In genomic region chr9:61914917-61915300, GRCm38 (mm10) we compare ENCODE assay signal across 8 mouse cellular contexts. TPM values are rescaled to one million over a fixed set of nuclear protein-coding genes. Genes with fewer than 3 reads are reported as not detected.
DNase-seq lines count a peak whose midpoint lies in the region; ATAC-seq and TF ChIP-seq lines count a peak whose summit lies in the region.

No protein-coding gene starts in this region.

- 0 out of 2 replicates have a peak, but pooled peaks have one; percentile 12 for ATAC-seq in kidney, embryonic 16.5 days (ENCODE audit: low FRiP score, low TSS enrichment)
- ATAC-seq in intestine, embryonic 15.5 days, result no peak
- ATAC-seq in midbrain, embryonic 16.5 days, result peak; percentile 32

- TF ChIP-seq CTCF in cortical plate, adult 2 months (IDR thresholded peaks at IDR 0.05; ENCODE audit: extremely low read depth, insufficient read depth, low read length), result no peak

- WGBS in kidney, embryonic 16.5 days, result 3% methylated on average over 13 of the region's 13 CpGs
- WGBS in intestine, embryonic 15.5 days, result 1% methylated on average over 13 of the region's 13 CpGs
- 4% methylated on average over 13 of the region's 13 CpGs for WGBS in midbrain, embryonic 16.5 days

- H3K4me3 ChIP-seq in kidney, embryonic 16.5 days (ENCODE audit: low read length), result peak overlapping the region; percentile 93
- H3K4me3 ChIP-seq in cortical plate, adult 2 months (ENCODE audit: insufficient read depth, low read length), result peak overlapping the region; percentile 50
- H3K4me3 ChIP-seq in intestine, embryonic 15.5 days (replicated peaks), result peak overlapping the region; percentile 83
- peak overlapping the region; percentile 87 for H3K4me3 ChIP-seq in midbrain, embryonic 16.5 days (ENCODE audit: low read depth, low read length)

- DNase-seq in kidney, adult 8-10 months, result no peak
- no peak for DNase-seq in cerebellum, postnatal 14 days
- no peak for DNase-seq in layer of hippocampus, postnatal 36 days
- DNase-seq in kidney, postnatal 4 days, result no peak

- H3K36me3 ChIP-seq in kidney, embryonic 16.5 days (ENCODE audit: insufficient read depth, low read length), result peaks cover 50% of the 10 kb centered on the region
- peaks cover 20% of the 10 kb centered on the region; the same call in 1 of the 2 replicates for H3K36me3 ChIP-seq in intestine, embryonic 15.5 days
- H3K36me3 ChIP-seq in midbrain, embryonic 16.5 days (ENCODE audit: control insufficient read depth, insufficient read depth, low read length), result peaks cover 11% of the 10 kb centered on the region

- no peaks in the 10 kb centered on the region for H3K9me3 ChIP-seq in kidney, embryonic 16.5 days (ENCODE audit: low read length)
- H3K9me3 ChIP-seq in intestine, embryonic 15.5 days, result no peaks in the 10 kb centered on the region
- H3K9me3 ChIP-seq in midbrain, embryonic 16.5 days (replicated peaks; ENCODE audit: control insufficient read depth, low read length, poor library complexity, severe bottlenecking), result no peaks in the 10 kb centered on the region

- H3K4me1 ChIP-seq in kidney, embryonic 16.5 days (ENCODE audit: insufficient read depth, low read length), result peaks cover 22% of the 10 kb centered on the region
- no peaks in the 10 kb centered on the region; the same call in 1 of the 2 replicates for H3K4me1 ChIP-seq in cortical plate, adult 2 months (ENCODE audit: control insufficient read depth, insufficient read depth, low read length)
- H3K4me1 ChIP-seq in intestine, embryonic 15.5 days (replicated peaks), result peaks cover 8% of the 10 kb centered on the region; the same call in 1 of the 2 replicates
- H3K4me1 ChIP-seq in midbrain, embryonic 16.5 days (ENCODE audit: control insufficient read depth, insufficient read depth, low read length), result peaks cover 16% of the 10 kb centered on the region

- H3K9ac ChIP-seq in kidney, embryonic 16.5 days (replicated peaks; ENCODE audit: low read length), result peak overlapping the region; percentile 67
- peak overlapping the region; percentile 55 for H3K9ac ChIP-seq in intestine, embryonic 15.5 days
- H3K9ac ChIP-seq in midbrain, embryonic 16.5 days (ENCODE audit: low read depth, low read length), result peak overlapping the region; percentile 68

- H3K27me3 ChIP-seq in kidney, embryonic 16.5 days (ENCODE audit: insufficient read depth, low read length), result no peaks in the 10 kb centered on the region
- no peaks in the 10 kb centered on the region for H3K27me3 ChIP-seq in intestine, embryonic 15.5 days (replicated peaks)
- no peaks in the 10 kb centered on the region for H3K27me3 ChIP-seq in midbrain, embryonic 16.5 days (ENCODE audit: control insufficient read depth, insufficient read depth, low read depth, low read length)

- H3K27ac ChIP-seq in kidney, embryonic 16.5 days (ENCODE audit: low read length), result peak overlapping the region; percentile 97
- H3K27ac ChIP-seq in cortical plate, adult 2 months (ENCODE audit: insufficient read depth, low read length), result peak overlapping the region; percentile 11
- H3K27ac ChIP-seq in intestine, embryonic 15.5 days, result peak overlapping the region; percentile 97
- peak overlapping the region; percentile 90 for H3K27ac ChIP-seq in midbrain, embryonic 16.5 days (ENCODE audit: low read length)

- no peak for TF ChIP-seq POLR2A in cortical plate, adult 2 months (IDR thresholded peaks at IDR 0.05; ENCODE audit: extremely low read depth, insufficient read depth, low read length)

- peak overlapping the region; percentile 75 for H3K4me2 ChIP-seq in kidney, embryonic 16.5 days (replicated peaks; ENCODE audit: low read depth, low read length)
- H3K4me2 ChIP-seq in intestine, embryonic 15.5 days (replicated peaks), result peak overlapping the region; percentile 82
- H3K4me2 ChIP-seq in midbrain, embryonic 16.5 days (ENCODE audit: low read length), result peak overlapping the region; percentile 61

RNA-seq across cellular contexts. Expression of gene Rplp1, which starts 0.6 kb away (rescaled TPM):
- 1,273 and 1,285 TPM in 2 replicates for polyA plus RNA-seq in kidney, embryonic 16.5 days (2015; fragmentation: Nextera tagmentation; extraction: Ambion mirVana)
- polyA plus RNA-seq in cortical plate, adult 2 months (2012; rRNA removed), result 3,951 and 3,959 TPM in 2 replicates
- 1,374 and 1,471 TPM in 2 replicates for polyA plus RNA-seq in intestine, embryonic 15.5 days (2015; fragmentation: Nextera tagmentation; extraction: Ambion mirVana)
- 818 and 819 TPM in 2 replicates for polyA plus RNA-seq in midbrain, embryonic 16.5 days (2015; fragmentation: Nextera tagmentation; extraction: Ambion mirVana)
- 1,000 to 10,000 TPM; 1,474 to 1,494 TPM for total RNA-seq in layer of hippocampus, postnatal 36 days (2021)

RNA-seq across cellular contexts. Expression of gene Kif23, which starts 31.7 kb away (rescaled TPM):
- polyA plus RNA-seq in kidney, embryonic 16.5 days (2015; fragmentation: Nextera tagmentation; extraction: Ambion mirVana), result 122 and 129 TPM in 2 replicates
- 2.0 and 2.2 TPM in 2 replicates for polyA plus RNA-seq in cortical plate, adult 2 months (2012; rRNA removed)
- 83.2 and 92.6 TPM in 2 replicates for polyA plus RNA-seq in intestine, embryonic 15.5 days (2015; fragmentation: Nextera tagmentation; extraction: Ambion mirVana)
- polyA plus RNA-seq in midbrain, embryonic 16.5 days (2015; fragmentation: Nextera tagmentation; extraction: Ambion mirVana), result 10.1 and 12.9 TPM in 2 replicates
- total RNA-seq in layer of hippocampus, postnatal 36 days (2021), result 1 to 10 TPM; 1.2 to 2.3 TPM

Comparison
In these comparisons a context has a peak if more than half of its experiments do, and no peak if none do; other contexts are left out.
1. H3K27ac ChIP-seq: peak in every context shown above with its lines; median percentile 97 in kidney, embryonic 16.5 days; 97 in intestine, embryonic 15.5 days; 90 in midbrain, embryonic 16.5 days; 11 in cortical plate, adult 2 months.